Comparison of ENCODE assay signal across 9 mouse cellular contexts in the genomic region with DNA sequence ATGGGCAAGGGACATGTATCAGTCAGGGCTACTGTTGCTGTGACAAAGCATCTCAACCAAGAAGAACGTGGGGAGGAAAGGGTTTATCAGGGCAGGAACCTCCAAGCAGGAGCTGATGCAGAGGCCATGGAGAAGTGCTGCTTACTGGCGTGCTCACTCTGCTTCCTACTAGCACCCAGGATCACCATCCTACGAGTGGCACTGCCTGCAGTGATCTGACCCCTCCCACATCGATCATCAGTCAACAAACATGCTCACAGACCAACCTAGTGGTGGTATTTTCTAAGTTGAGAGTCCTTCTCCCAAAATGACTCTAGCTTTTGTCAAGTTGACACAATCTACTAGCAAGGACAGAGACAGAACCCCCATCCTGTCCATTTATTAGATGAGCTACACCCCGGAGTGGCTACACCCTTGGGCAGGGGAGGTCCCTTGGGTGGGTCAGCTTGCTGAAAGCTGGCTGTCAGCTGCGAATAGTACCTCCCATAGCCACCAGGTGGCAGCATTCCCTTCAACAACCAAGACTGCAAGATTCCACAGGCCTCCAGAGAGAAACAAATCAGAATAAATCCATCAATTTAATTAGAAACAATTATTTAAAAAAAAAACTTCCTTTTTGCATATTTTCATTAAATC.
DNase-seq lines count a peak whose midpoint lies in the region; ATAC-seq lines count a peak whose summit lies in the region.
"Had no signal": no experiment of that assay in that cellular context is flagged by ENCODE, and none has a peak within 500 bp of the region (broad histone marks: within the 10 kb centered on the region; RNA-seq: fewer than 3 reads in every experiment).

No protein-coding gene starts in this region.

- H3K27ac ChIP-seq in forebrain, embryonic 16.5 days (ENCODE audit: low read length): no peak overlapping the region
- no peak overlapping the region for H3K27ac ChIP-seq in hindbrain, embryonic 10.5 days
- H3K27ac ChIP-seq: limb, embryonic 15.5 days had no signal

- WGBS in forebrain, embryonic 16.5 days: 43% methylated on average over 6 of the region's 6 CpGs
- 44% methylated on average over 6 of the region's 6 CpGs for WGBS in hindbrain, embryonic 10.5 days

- no peaks in the 10 kb centered on the region for H3K9me3 ChIP-seq in forebrain, embryonic 16.5 days (ENCODE audit: control insufficient read depth, low read length)
- no peaks in the 10 kb centered on the region for H3K9me3 ChIP-seq in hindbrain, embryonic 10.5 days
- H3K9me3 ChIP-seq: limb, embryonic 15.5 days had no signal

- H3K36me3 ChIP-seq in forebrain, embryonic 16.5 days (ENCODE audit: control insufficient read depth, insufficient read depth): no peaks in the 10 kb centered on the region
- H3K36me3 ChIP-seq in hindbrain, embryonic 10.5 days: no peaks in the 10 kb centered on the region
- H3K36me3 ChIP-seq: limb, embryonic 15.5 days had no signal

- no peak overlapping the region for H3K9ac ChIP-seq in forebrain, embryonic 16.5 days (replicated peaks; ENCODE audit: low read depth, low read length)
- H3K9ac ChIP-seq: limb, embryonic 15.5 days had no signal

- DNase-seq in MN1 (ENCODE audit: low spot score): peak; percentile 69
- DNase-seq in cerebellum, adult 11-12 months: peak; percentile 15
- DNase-seq in hindbrain, embryonic 10.5 days (ENCODE audit: low spot score): peak; percentile 80
- peak; percentile 8 to 61 for DNase-seq in layer of hippocampus, adult 8-10 months (ENCODE audit: low spot score in 2 of 2)
- DNase-seq in lung, postnatal 36 days: peak; percentile 88
- peak; percentile 85 for DNase-seq in retina, postnatal 1 day
- peak; percentile 21 for DNase-seq in urinary bladder, postnatal 10 days (ENCODE audit: low spot score)

- H3K4me3 ChIP-seq in forebrain, embryonic 16.5 days (replicated peaks; ENCODE audit: low read length): no peak overlapping the region
- H3K4me3 ChIP-seq in hindbrain, embryonic 10.5 days: no peak overlapping the region

- H3K4me1 ChIP-seq in forebrain, embryonic 16.5 days (replicated peaks; ENCODE audit: control insufficient read depth, insufficient read depth, low read length): peaks cover 2% of the 10 kb centered on the region; the same call in 1 of the 2 replicates
- H3K4me1 ChIP-seq in hindbrain, embryonic 10.5 days (replicated peaks): peaks cover 4% of the 10 kb centered on the region

- H3K27me3 ChIP-seq in forebrain, embryonic 16.5 days (replicated peaks; ENCODE audit: control insufficient read depth, insufficient read depth, low read length): no peaks in the 10 kb centered on the region
- H3K27me3 ChIP-seq in hindbrain, embryonic 10.5 days (ENCODE audit: insufficient read depth, poor library complexity, severe bottlenecking): no peaks in the 10 kb centered on the region; the same call in 1 of the 2 replicates
- H3K27me3 ChIP-seq: limb, embryonic 15.5 days had no signal

- H3K4me2 ChIP-seq in forebrain, embryonic 16.5 days (ENCODE audit: low read length): no peak overlapping the region

- peak; percentile 59 for ATAC-seq in forebrain, embryonic 16.5 days

Comparison
In these comparisons a context has a peak if more than half of its experiments do, and no peak if none do; other contexts are left out.
1. DNase-seq: peak in every context shown above with its lines; median percentile 88 in lung, postnatal 36 days; 85 in retina, postnatal 1 day; 80 in hindbrain, embryonic 10.5 days; 69 in MN1; 34 in layer of hippocampus, adult 8-10 months; 21 in urinary bladder, postnatal 10 days; 15 in cerebellum, adult 11-12 months.